Mouse (Mus musculus) large intestine, adult 2 months (tissue): Measurements from ENCODE around the gene Gucy2g. TPM values are rescaled to one million over a fixed set of nuclear protein-coding genes. Genes with fewer than 3 reads are reported as not detected.

Experiments used
- DNase-seq: peaks from one replicate; pipeline ENCODE4 v3.0.0-alpha.2; 2012; ENCODE audit warnings: low read depth, low spot score
- WGBS: fragments of 180-500 bp; shearing (Covaris S2); methylation state at CpG from one replicate; pipeline ENCODE4 v1.1.7; 2018; 5-methylcytosine and 5-hydroxymethylcytosine counted together
- polyA plus RNA-seq: library from polyadenylated mRNA; depleted of rRNA; stranded (reverse); fragments of >200 nt; gene quantifications from 2 replicates; pipeline ENCODE4 v1.2.3, GENCODE M21; 2012

Gene Gucy2g
- polyA plus RNA-seq, 1 experiment = 0.04 TPM

GRCm38 (mm10) chr19:55213617-55214340 lies 27.3 kb downstream of the Gucy2g start:
- DNase-seq = no peak
- WGBS = 28% methylated on average over 12 of the region's 12 CpGs

- no peak for DNase-seq
- WGBS = 95% methylated on average over 1 of the region's 1 CpGs
Observed at GRCm38 (mm10) chr19:55211698-55212097, 29.3 kb downstream of the Gucy2g start.

GRCm38 (mm10) chr19:55209084-55209483 lies 32.0 kb downstream of the Gucy2g start:
- DNase-seq = no peak
- WGBS = 84% methylated on average over 3 of the region's 3 CpGs

- DNase-seq = no peak
- WGBS = 66% methylated on average over 4 of the region's 4 CpGs
Observed at GRCm38 (mm10) chr19:55208654-55209053, 32.4 kb downstream of the Gucy2g start.

- WGBS = 53% methylated on average over 25 of the region's 25 CpGs
Observed at GRCm38 (mm10) chr19:55207746-55208538, 33.1 kb downstream of the Gucy2g start.

GRCm38 (mm10) chr19:55207205-55207604 lies 33.8 kb downstream of the Gucy2g start:
- no peak for DNase-seq
- WGBS = 48% methylated on average over 6 of the region's 6 CpGs

More at GRCm38 (mm10) chr19:55207746-55208538, 33.1 kb downstream of the Gucy2g start:
- DNase-seq = no peak

GRCm38 (mm10) chr19:55206482-55207138 lies 34.4 kb downstream of the Gucy2g start:
- WGBS = 39% methylated on average over 8 of the region's 8 CpGs
- DNase-seq = no peak

GRCm38 (mm10) chr19:55198303-55198702 lies 42.7 kb downstream of the Gucy2g start:
- no peak for DNase-seq
- 34% methylated on average over 5 of the region's 5 CpGs for WGBS

- no peak for DNase-seq
- 81% methylated on average over 3 of the region's 3 CpGs for WGBS
Observed at GRCm38 (mm10) chr19:55195574-55195973, 45.5 kb downstream of the Gucy2g start.

- WGBS = 66% methylated on average over 7 of the region's 7 CpGs
- DNase-seq = no peak
Observed at GRCm38 (mm10) chr19:55194520-55195170, 46.4 kb downstream of the Gucy2g start.

GRCm38 (mm10) chr19:55193717-55194394 lies 47.2 kb downstream of the Gucy2g start:
- 81% methylated on average over 11 of the region's 11 CpGs for WGBS
- DNase-seq = no peak

- peak; percentile 31 for DNase-seq
- 38% methylated on average over 21 of the region's 21 CpGs for whole genome bisulfite sequencing
Observed at GRCm38 (mm10) chr19:55192254-55192945, 48.6 kb downstream of the Gucy2g start.

GRCm38 (mm10) chr19:55191596-55191995 lies 49.4 kb downstream of the Gucy2g start:
- WGBS = 74% methylated on average over 2 of the region's 2 CpGs
- no peak for DNase-seq

GRCm38 (mm10) chr19:55190065-55190464 lies 51.0 kb downstream of the Gucy2g start:
- WGBS = 46% methylated on average over 5 of the region's 5 CpGs
- DNase-seq = no peak

GRCm38 (mm10) chr19:55185651-55186050 lies 55.4 kb downstream of the Gucy2g start:
- DNase-seq = no peak
- WGBS = 64% methylated on average over 3 of the region's 3 CpGs

GRCm38 (mm10) chr19:55185074-55185473 lies 56.0 kb downstream of the Gucy2g start:
- no peak for DNase-seq
- WGBS = 90% methylated on average over 7 of the region's 7 CpGs

GRCm38 (mm10) chr19:55184442-55184841 lies 56.6 kb downstream of the Gucy2g start:
- 60% methylated on average over 7 of the region's 7 CpGs for WGBS
- DNase-seq = no peak

GRCm38 (mm10) chr19:55180433-55180832 lies 60.6 kb downstream of the Gucy2g start, which contains the start of gene Tectb:
Gene Tectb, plus strand, starts transcription at chr19:55180733.
- WGBS = 87% methylated on average over 5 of the region's 5 CpGs

GRCm38 (mm10) chr19:55177143-55177542 lies 63.9 kb downstream of the Gucy2g start:
- WGBS = 93% methylated on average over 3 of the region's 3 CpGs
- DNase-seq = no peak

More at GRCm38 (mm10) chr19:55180433-55180832, 60.6 kb downstream of the Gucy2g start, which contains the start of gene Tectb:
- DNase-seq = no peak
